Mouse (Mus musculus) kidney, embryonic 16.5 days (tissue): ENCODE measurements at regions not wholly inside any gene's neighbourhood (a gene's known extent, or its start where the extent isn't known, plus 50 kb on each side); places are given as distances from the start of the nearest gene placed in this dataset.
A peak's percentile ranks its signal among the peaks of the same experiment; 100 is the strongest.

Experiments used
- ATAC-seq: fragments of 200-750 bp; cut with Nextera tagmentation; 2 replicates; pipeline ENCODE4 v1.8.0; 2017; ENCODE audit warnings: moderate TSS enrichment; ENCODE audit not compliant: low FRiP score, low TSS enrichment
- H3K27ac ChIP-seq: fragments of 300-500 bp; sonication (generic); 2 replicates; pipeline ENCODE4 v1.5.1; 2014; ENCODE audit warnings: low read length
- H3K27me3 ChIP-seq: fragments of 300-500 bp; sonication (generic); 2 replicates; pipeline ENCODE4 v1.6.1; 2014; ENCODE audit warnings: low read length, control low read depth, mixed read lengths; ENCODE audit not compliant: insufficient read depth
- H3K36me3 ChIP-seq: fragments of 300-500 bp; sonication (generic); 2 replicates; pipeline ENCODE4 v1.6.1; 2014; ENCODE audit warnings: low read length, control low read depth, mixed read lengths; ENCODE audit not compliant: insufficient read depth
- H3K4me1 ChIP-seq: fragments of 300-500 bp; sonication (generic); 2 replicates; pipeline ENCODE4 v1.6.1; 2014; ENCODE audit warnings: low read length, control low read depth, mixed read lengths; ENCODE audit not compliant: insufficient read depth
- H3K4me2 ChIP-seq: fragments of 300-500 bp; sonication (generic); replicated peaks from 2 replicates; pipeline ENCODE4 v1.6.1; 2014; ENCODE audit warnings: low read depth, low read length
- H3K4me3 ChIP-seq: fragments of 300-500 bp; sonication (generic); 2 replicates; pipeline ENCODE4 v1.5.1; 2014; ENCODE audit warnings: mild to moderate bottlenecking, low read length
- H3K9ac ChIP-seq: fragments of 300-500 bp; sonication (generic); replicated peaks from 2 replicates; pipeline ENCODE4 v1.6.1; 2014; ENCODE audit warnings: low read length
- H3K9me3 ChIP-seq: fragments of 300-500 bp; sonication (generic); 2 replicates; pipeline ENCODE4 v1.6.1; 2016; ENCODE audit warnings: low read length, control low read depth
- WGBS: fragments of 180-500 bp; shearing (Covaris S2); extraction: QIAGEN DNeasy Blood & Tissue Kit; methylation state at CpG from one replicate; pipeline ENCODE4 v1.1.7; 2014; 5-methylcytosine and 5-hydroxymethylcytosine counted together

- 76% methylated on average over 11 of the region's 11 CpGs for WGBS
- H3K4me2 ChIP-seq, result no peak overlapping the region
- H3K9ac ChIP-seq, result no peak overlapping the region
- no peaks in the 10 kb centered on the region for H3K4me1 ChIP-seq
- no peaks in the 10 kb centered on the region for H3K36me3 ChIP-seq
- no peak overlapping the region for H3K27ac ChIP-seq
- H3K4me3 ChIP-seq, result no peak overlapping the region
- no peaks in the 10 kb centered on the region for H3K9me3 ChIP-seq
- ATAC-seq, result no peak
- no peaks in the 10 kb centered on the region for H3K27me3 ChIP-seq
Observed at GRCm38 (mm10) chr4:9161068-9161813, 922.4 kb upstream of the Car8 start.

DNA sequence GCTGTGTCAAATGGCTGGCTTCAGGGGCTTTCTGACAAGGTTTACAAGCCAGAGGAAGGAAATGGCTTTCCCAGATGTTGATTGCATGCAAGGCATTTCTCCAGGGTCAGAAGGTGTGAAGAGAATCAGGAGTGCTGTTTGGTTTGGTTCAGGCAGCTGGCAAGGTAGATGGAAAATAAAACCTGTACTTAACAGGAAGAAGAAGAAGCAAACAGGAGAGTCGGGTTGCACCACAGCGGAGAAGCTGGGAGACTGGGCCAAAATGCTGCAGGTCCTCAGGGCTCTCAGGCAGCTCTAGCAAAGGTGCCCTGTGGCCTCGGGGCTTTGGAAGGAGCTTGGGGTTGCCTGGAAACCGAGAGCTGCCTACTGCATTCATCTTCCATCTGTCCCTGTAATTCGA is 908.9 kb upstream of the Car8 start:
- Histone ChIP-seq H3K27me3 (no peaks in the 10 kb centered on the region), H3K36me3 (no peaks in the 10 kb centered on the region), H3K4me1 (peaks cover 6% of the 10 kb centered on the region; the same call in 1 of the 2 replicates), H3K9ac (no peak overlapping the region), H3K27ac (no peak overlapping the region), H3K4me3 (no peak overlapping the region), H3K9me3 (0 out of 2 replicates have a peak, but pooled peaks cover 3% of the 10 kb centered on the region), H3K4me2 (no peak overlapping the region)
- WGBS, result 18% methylated on average over 5 of the region's 5 CpGs
- no peak for ATAC-seq

GRCm38 (mm10) chr4:9144226-9145215 is 905.7 kb upstream of the Car8 start:
- H3K9me3 ChIP-seq, result no peaks in the 10 kb centered on the region
- no peak for ATAC-seq
- H3K4me3 ChIP-seq, result no peak overlapping the region
- H3K27me3 ChIP-seq, result no peaks in the 10 kb centered on the region
- WGBS, result 86% methylated on average over 9 of the region's 9 CpGs
- no peak overlapping the region for H3K9ac ChIP-seq
- H3K27ac ChIP-seq, result no peak overlapping the region
- no peak overlapping the region for H3K4me2 ChIP-seq
- H3K4me1 ChIP-seq, result peaks cover 6% of the 10 kb centered on the region; the same call in 1 of the 2 replicates
- H3K36me3 ChIP-seq, result no peaks in the 10 kb centered on the region

- H3K4me3 ChIP-seq, result no peak overlapping the region
- no peak for ATAC-seq
- WGBS, result 91% methylated on average over 3 of the region's 3 CpGs
Observed at GRCm38 (mm10) chr4:9143087-9143486, 904.2 kb upstream of the Car8 start.

DNA sequence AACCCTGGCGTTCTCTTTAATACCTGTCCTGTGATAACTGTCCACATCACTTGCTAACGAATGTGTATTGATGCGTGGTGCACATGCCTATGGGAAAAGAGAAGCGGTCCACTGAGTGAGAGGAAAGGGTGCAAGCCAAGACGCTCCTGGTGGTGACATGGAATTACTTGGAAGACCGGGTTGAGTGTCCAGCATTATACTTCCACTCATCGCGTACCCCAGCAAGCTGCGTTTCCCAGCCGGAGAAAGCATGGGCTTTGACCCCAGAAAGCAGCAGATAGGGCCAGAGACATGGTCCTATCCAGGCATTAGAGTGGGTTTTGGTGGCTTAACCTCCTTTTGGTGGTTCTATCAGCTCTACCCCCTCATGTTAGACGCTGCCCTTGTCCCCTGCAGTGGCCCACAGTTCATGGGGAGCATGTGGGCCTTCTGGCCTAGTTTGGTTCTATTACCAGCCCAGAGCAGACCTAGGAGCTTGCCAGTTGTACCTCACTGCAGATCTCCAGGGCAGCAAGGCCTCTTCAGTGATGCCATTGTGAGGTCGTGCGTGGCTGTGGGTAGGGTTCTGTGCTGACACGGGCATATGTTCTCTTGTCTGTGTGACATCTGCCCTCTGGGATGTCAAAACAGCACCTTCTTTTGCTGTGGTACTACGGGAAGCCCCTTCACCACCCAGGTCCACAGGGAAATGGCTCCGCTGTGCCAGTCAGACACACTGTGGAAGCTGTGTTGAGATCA is 903.3 kb upstream of the Car8 start:
- no peaks in the 10 kb centered on the region for H3K27me3 ChIP-seq
- no peaks in the 10 kb centered on the region; the same call in 1 of the 2 replicates for H3K9me3 ChIP-seq
- no peak overlapping the region for H3K4me3 ChIP-seq
- no peaks in the 10 kb centered on the region for H3K4me1 ChIP-seq
- H3K4me2 ChIP-seq, result no peak overlapping the region
- H3K36me3 ChIP-seq, result no peaks in the 10 kb centered on the region
- H3K27ac ChIP-seq, result no peak overlapping the region
- no peak overlapping the region for H3K9ac ChIP-seq
- 91% methylated on average over 16 of the region's 16 CpGs for WGBS
- no peak for ATAC-seq

More at GRCm38 (mm10) chr4:9143087-9143486, 904.2 kb upstream of the Car8 start:
- H3K9ac ChIP-seq, result no peak overlapping the region
- no peak overlapping the region for H3K27ac ChIP-seq
- no peaks in the 10 kb centered on the region; the same call in 1 of the 2 replicates for H3K9me3 ChIP-seq
- no peaks in the 10 kb centered on the region for H3K27me3 ChIP-seq
- no peak overlapping the region for H3K4me2 ChIP-seq
- no peaks in the 10 kb centered on the region for H3K36me3 ChIP-seq
- H3K4me1 ChIP-seq, result peaks cover 4% of the 10 kb centered on the region; the same call in 1 of the 2 replicates

GRCm38 (mm10) chr4:9140691-9141090 is 901.9 kb upstream of the Car8 start:
- Histone ChIP-seq H3K9me3 (no peaks in the 10 kb centered on the region; the same call in 1 of the 2 replicates), H3K4me2 (no peak overlapping the region), H3K27me3 (0 out of 2 replicates have a peak, but pooled peaks cover 4% of the 10 kb centered on the region), H3K27ac (no peak overlapping the region), H3K9ac (no peak overlapping the region), H3K36me3 (no peaks in the 10 kb centered on the region), H3K4me1 (peaks cover 7% of the 10 kb centered on the region), H3K4me3 (no peak overlapping the region)
- 83% methylated on average over 3 of the region's 3 CpGs for WGBS
- no peak for ATAC-seq

- peak overlapping the region; percentile 64 for H3K4me2 ChIP-seq
- H3K9me3 ChIP-seq, result no peaks in the 10 kb centered on the region; the same call in 1 of the 2 replicates
- no peak overlapping the region for H3K27ac ChIP-seq
- peaks cover 7% of the 10 kb centered on the region for H3K4me1 ChIP-seq
- ATAC-seq, result no peak
- no peak overlapping the region; the same call in 1 of the 2 replicates for H3K9ac ChIP-seq
- WGBS, result 58% methylated on average over 13 of the region's 13 CpGs
- no peaks in the 10 kb centered on the region for H3K36me3 ChIP-seq
- H3K27me3 ChIP-seq, result 0 out of 2 replicates have a peak, but pooled peaks cover 4% of the 10 kb centered on the region
- no peak overlapping the region for H3K4me3 ChIP-seq
Observed at GRCm38 (mm10) chr4:9136657-9137056, 897.8 kb upstream of the Car8 start.

DNA sequence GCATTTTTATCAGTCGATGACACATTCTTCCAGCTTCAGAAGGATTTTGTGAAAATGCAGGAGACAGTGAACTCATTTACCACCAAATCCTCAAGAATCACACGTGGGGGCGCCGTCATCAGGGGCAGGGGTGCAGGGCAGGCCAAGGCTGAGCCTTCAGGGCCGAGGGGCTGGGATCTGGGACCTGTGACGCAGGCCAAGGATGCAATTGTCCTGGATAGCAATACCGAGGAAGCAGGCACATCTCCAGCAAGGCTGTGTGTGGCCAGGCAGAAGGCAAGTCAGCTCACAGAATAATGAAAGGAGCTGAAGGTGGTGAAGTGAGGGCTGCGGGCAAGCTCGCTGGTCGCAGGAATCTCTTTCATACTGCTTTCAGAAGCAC is 897.3 kb upstream of the Car8 start:
- WGBS, result 19% methylated on average over 10 of the region's 10 CpGs
- Histone ChIP-seq H3K9me3 (no peaks in the 10 kb centered on the region; the same call in 1 of the 2 replicates), H3K4me1 (peaks cover 7% of the 10 kb centered on the region), H3K4me3 (peak overlapping the region; percentile 37), H3K27me3 (0 out of 2 replicates have a peak, but pooled peaks cover 4% of the 10 kb centered on the region), H3K4me2 (peak overlapping the region; percentile 64), H3K9ac (peak overlapping the region; percentile 62), H3K27ac (no peak overlapping the region), H3K36me3 (no peaks in the 10 kb centered on the region)
- ATAC-seq, result peak; percentile 69; the same call in 1 of the 2 replicates
